Mouse (Mus musculus) erythroblast, adult 5-6 weeks (primary cell): ENCODE measurements around the gene Olfr874. TPM values are rescaled to one million over a fixed set of nuclear protein-coding genes. Genes with fewer than 3 reads are reported as not detected.
"Not testable (repeated sequence)": the region's sequence is repeated elsewhere in the genome, so short reads cannot be mapped to it uniquely, and the experiment has no call there.

Experiments
- ATAC-seq: replicated peaks from 2 replicates; pipeline ENCODE4 v1.8.0; 2016; ENCODE audit warnings: moderate number of reproducible peaks, mild to moderate bottlenecking, moderate TSS enrichment, inconsistent platforms; ENCODE audit not compliant: poor library complexity, low FRiP score, severe bottlenecking
- total RNA-seq, 2 experiments: library from RNA; stranded (forward) in 1 of 2; stranded (reverse) in 1 of 2; fragments of 150-400 nt in 1 of 2; fragments of 200-764, 138-1000 nt in 1 of 2; gene quantifications; 2 replicates each; pipeline versions ENCODE4 v1.2.3 to v1.2.4; 2015 to 2017; ENCODE audit warnings: low replicate concordance in 2 of 2

Gene Olfr874
- total RNA-seq (2015; ENCODE audit: low replicate concordance) = not detected in 2 replicates
- total RNA-seq (2017; ENCODE audit: low replicate concordance) = not detected in 2 replicates

GRCm38 (mm10) chr9:37744806-37745205 lies at the start of gene Olfr874:
Gene Olfr874, plus strand, starts transcription at chr9:37745106.
- no peak for ATAC-seq

GRCm38 (mm10) chr9:37716150-37716549 lies 28.8 kb upstream of the Olfr874 start, which contains the start of gene Olfr160:
Gene Olfr160, minus strand, starts transcription at chr9:37716250.
- no peak for ATAC-seq

GRCm38 (mm10) chr9:37734310-37734709 lies 10.6 kb upstream of the Olfr874 start:
- no peak for ATAC-seq

GRCm38 (mm10) chr9:37750319-37751075 lies 5.6 kb downstream of the Olfr874 start:
- ATAC-seq = no peak

- no peak for ATAC-seq
These were observed 6.6 kb downstream of the Olfr874 start for GRCm38 (mm10) chr9:37751467-37751866.

GRCm38 (mm10) chr9:37752006-37752405 lies 7.1 kb downstream of the Olfr874 start:
- ATAC-seq = no peak

GRCm38 (mm10) chr9:37761728-37762127 lies 16.8 kb downstream of the Olfr874 start:
- ATAC-seq = no peak

- no peak for ATAC-seq
These were observed 17.6 kb downstream of the Olfr874 start for GRCm38 (mm10) chr9:37762541-37762940.

- ATAC-seq = no peak
These were observed 25.8 kb downstream of the Olfr874 start for GRCm38 (mm10) chr9:37770661-37771060.

- no peak for ATAC-seq
These were observed 26.9 kb downstream of the Olfr874 start, which contains the start of gene Olfr875 for GRCm38 (mm10) chr9:37771759-37772158. Gene Olfr875, plus strand, starts transcription at chr9:37771857.

- no peak for ATAC-seq
These were observed 37.9 kb downstream of the Olfr874 start for GRCm38 (mm10) chr9:37782766-37783260.

- not testable (repeated sequence) for ATAC-seq
These were observed 38.8 kb downstream of the Olfr874 start for GRCm38 (mm10) chr9:37783394-37784387.

- no peak for ATAC-seq
These were observed 41.5 kb downstream of the Olfr874 start for GRCm38 (mm10) chr9:37786411-37786810.

Other genes with a start within 250 kb of the Olfr874 start
- gene Esam, start 217.0 kb upstream of the Olfr874 start, total RNA-seq (2015; ENCODE audit: low replicate concordance) = not detected in 2 replicates
- gene Esam, start 217.0 kb upstream of the Olfr874 start, total RNA-seq (2017; ENCODE audit: low replicate concordance) = 0.42 TPM in 1 of 2 replicates, not detected in the other
- not detected in 2 replicates for gene Vsig2, start 205.9 kb upstream of the Olfr874 start, total RNA-seq (2015; ENCODE audit: low replicate concordance)
- gene Vsig2, start 205.9 kb upstream of the Olfr874 start, total RNA-seq (2017; ENCODE audit: low replicate concordance) = not detected in 2 replicates
- gene Nrgn, start 192.2 kb upstream of the Olfr874 start, total RNA-seq (2015; ENCODE audit: low replicate concordance) = 1.7 TPM in 1 of 2 replicates, not detected in the other
- gene Nrgn, start 192.2 kb upstream of the Olfr874 start, total RNA-seq (2017; ENCODE audit: low replicate concordance) = 2.9 TPM in 1 of 2 replicates, not detected in the other
- 1.7 and 1.9 TPM in 2 replicates for gene Siae, start 189.4 kb upstream of the Olfr874 start, total RNA-seq (2015; ENCODE audit: low replicate concordance)
- 1.4 and 2.6 TPM in 2 replicates for gene Siae, start 189.4 kb upstream of the Olfr874 start, total RNA-seq (2017; ENCODE audit: low replicate concordance)
- not detected in 2 replicates for gene Spa17, start 131.4 kb upstream of the Olfr874 start, total RNA-seq (2015; ENCODE audit: low replicate concordance)
- 1.4 TPM in 1 of 2 replicates, not detected in the other for gene Spa17, start 131.4 kb upstream of the Olfr874 start, total RNA-seq (2017; ENCODE audit: low replicate concordance)
- gene Tbrg1, start 87.8 kb upstream of the Olfr874 start, total RNA-seq (2015; ENCODE audit: low replicate concordance) = 23.0 and 26.5 TPM in 2 replicates
- 17.6 and 24.1 TPM in 2 replicates for gene Tbrg1, start 87.8 kb upstream of the Olfr874 start, total RNA-seq (2017; ENCODE audit: low replicate concordance)
- gene Panx3, start 75.9 kb upstream of the Olfr874 start, total RNA-seq (2015; ENCODE audit: low replicate concordance) = not detected in 2 replicates
- gene Panx3, start 75.9 kb upstream of the Olfr874 start, total RNA-seq (2017; ENCODE audit: low replicate concordance) = not detected in 2 replicates
- gene Olfr160, start 28.9 kb upstream of the Olfr874 start, total RNA-seq (2015; ENCODE audit: low replicate concordance) = not detected in 2 replicates
- gene Olfr160, start 28.9 kb upstream of the Olfr874 start, total RNA-seq (2017; ENCODE audit: low replicate concordance) = not detected in 2 replicates
- not detected in 2 replicates for gene Olfr875, start 26.8 kb downstream of the Olfr874 start, total RNA-seq (2015; ENCODE audit: low replicate concordance)
- gene Olfr875, start 26.8 kb downstream of the Olfr874 start, total RNA-seq (2017; ENCODE audit: low replicate concordance) = not detected in 2 replicates
- gene Olfr876, start 57.9 kb downstream of the Olfr874 start, total RNA-seq (2015; ENCODE audit: low replicate concordance) = not detected in 2 replicates
- not detected in 2 replicates for gene Olfr876, start 57.9 kb downstream of the Olfr874 start, total RNA-seq (2017; ENCODE audit: low replicate concordance)
- not detected in 2 replicates for gene Olfr877, start 109.2 kb downstream of the Olfr874 start, total RNA-seq (2015; ENCODE audit: low replicate concordance)
- not detected in 2 replicates for gene Olfr877, start 109.2 kb downstream of the Olfr874 start, total RNA-seq (2017; ENCODE audit: low replicate concordance)
- not detected in 2 replicates for gene Olfr145, start 151.6 kb downstream of the Olfr874 start, total RNA-seq (2015; ENCODE audit: low replicate concordance)
- not detected in 2 replicates for gene Olfr145, start 151.6 kb downstream of the Olfr874 start, total RNA-seq (2017; ENCODE audit: low replicate concordance)
- gene Olfr878, start 172.7 kb downstream of the Olfr874 start, total RNA-seq (2015; ENCODE audit: low replicate concordance) = not detected in 2 replicates
- gene Olfr878, start 172.7 kb downstream of the Olfr874 start, total RNA-seq (2017; ENCODE audit: low replicate concordance) = not detected in 2 replicates
- gene Olfr881, start 246.7 kb downstream of the Olfr874 start, total RNA-seq (2015; ENCODE audit: low replicate concordance) = not detected in 2 replicates
- 0.14 TPM in 1 of 2 replicates, not detected in the other for gene Olfr881, start 246.7 kb downstream of the Olfr874 start, total RNA-seq (2017; ENCODE audit: low replicate concordance)